Mouse (Mus musculus): Measurements from ENCODE around the gene Papss2.

Gene Papss2

DNA sequence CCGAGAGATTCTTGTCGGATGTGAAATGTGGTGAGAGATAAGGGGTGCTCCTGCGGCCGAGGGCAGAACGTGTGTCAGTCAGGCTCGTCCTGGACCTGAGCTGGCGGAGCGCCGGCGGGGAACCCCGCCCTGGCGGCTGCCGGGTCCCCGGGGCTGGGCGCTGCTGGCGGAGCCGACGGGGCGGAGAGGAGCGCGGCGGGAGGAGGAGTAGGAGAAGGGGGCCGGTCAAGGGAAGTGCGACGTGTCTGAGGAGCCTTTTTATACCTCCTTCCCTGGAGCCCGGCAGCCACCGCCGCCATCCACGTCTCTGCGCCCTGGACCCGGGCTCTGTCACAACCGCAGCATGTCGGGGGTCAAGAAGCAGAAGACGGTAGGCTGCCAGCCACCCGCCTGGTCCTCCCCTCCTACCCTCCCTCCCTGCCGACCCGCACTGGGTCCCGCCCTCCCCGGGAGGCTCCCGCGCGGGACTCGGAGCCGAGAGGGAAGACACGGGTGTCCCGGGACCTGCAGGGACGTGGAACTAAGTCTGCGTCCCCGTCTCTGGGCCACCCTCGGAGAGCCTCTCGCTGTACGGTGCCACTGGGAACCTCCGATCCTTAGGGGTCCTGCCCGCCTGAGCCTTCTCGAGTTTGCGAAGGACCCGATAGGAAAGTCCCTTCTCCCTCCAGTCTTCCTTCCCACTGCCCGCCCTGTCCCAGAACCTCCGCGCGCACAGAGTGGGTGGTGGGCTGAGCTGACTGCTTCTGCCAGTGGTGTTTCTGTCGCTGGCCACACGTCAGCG is at the start of gene Papss2:
TSS of gene Papss2 (plus strand) at position 285 of the 781 bp plus-strand sequence.
- no peak for DNase-seq

DNA sequence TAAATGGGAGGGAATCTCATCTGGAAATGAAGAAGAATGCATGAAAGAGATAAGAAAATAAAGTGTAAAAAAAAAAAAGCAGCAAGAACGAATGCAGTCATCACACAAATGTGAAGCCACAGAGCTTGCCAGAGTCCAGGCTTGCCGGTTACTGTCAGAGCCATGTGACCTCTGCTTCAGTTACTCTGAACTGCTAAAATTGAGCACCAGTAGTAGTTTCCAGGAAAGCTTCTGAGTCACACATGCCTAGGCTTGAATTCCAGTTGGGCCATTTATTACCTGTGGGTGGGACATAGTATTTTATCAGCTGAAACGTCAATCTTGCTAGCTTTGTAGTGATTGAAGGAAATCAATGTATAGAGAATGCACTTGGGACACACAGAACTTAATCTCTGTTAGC is 48.2 kb upstream of the Papss2 start:
- no peak for DNase-seq

DNA sequence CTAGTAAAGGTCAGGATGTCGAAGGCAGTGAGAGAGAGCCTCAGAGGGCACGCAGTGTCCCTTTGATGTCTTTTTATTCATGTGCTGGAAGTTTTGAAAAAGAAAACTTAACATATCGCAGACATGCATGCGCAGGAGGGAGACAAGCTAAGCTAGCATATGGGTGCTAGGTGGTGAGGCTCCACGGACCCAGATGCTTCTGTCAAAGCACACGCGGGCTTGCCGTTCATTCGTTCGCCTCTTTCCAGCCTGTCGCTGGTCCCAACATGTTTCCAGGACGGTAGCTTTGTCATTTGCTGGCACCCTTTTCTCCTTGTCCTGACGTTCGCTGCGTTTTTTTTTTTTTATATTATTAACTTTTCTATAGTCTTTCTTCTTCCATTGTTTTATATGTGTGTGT is 47.4 kb upstream of the Papss2 start:
- DNase-seq = no peak

DNA sequence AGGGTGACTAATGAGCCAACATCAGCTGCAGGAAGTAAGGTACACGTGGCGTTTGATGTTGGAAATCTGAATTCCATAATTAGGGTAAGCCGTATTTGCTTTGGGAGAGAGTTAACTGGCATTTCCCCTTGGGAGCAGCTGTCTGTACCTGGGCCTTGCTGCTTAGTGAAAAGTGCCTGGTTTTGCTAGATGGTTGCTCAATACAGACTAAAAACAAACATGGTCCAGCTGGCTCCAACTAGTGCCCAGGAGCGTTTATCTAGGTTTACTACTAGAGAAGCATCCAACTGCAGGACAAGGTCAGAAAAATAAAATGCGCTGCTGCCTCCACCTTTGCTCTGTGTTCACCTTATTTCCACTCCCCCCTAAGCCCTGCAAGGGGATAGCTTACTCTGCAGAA is 45.1 kb upstream of the Papss2 start:
- no peak for DNase-seq

DNA sequence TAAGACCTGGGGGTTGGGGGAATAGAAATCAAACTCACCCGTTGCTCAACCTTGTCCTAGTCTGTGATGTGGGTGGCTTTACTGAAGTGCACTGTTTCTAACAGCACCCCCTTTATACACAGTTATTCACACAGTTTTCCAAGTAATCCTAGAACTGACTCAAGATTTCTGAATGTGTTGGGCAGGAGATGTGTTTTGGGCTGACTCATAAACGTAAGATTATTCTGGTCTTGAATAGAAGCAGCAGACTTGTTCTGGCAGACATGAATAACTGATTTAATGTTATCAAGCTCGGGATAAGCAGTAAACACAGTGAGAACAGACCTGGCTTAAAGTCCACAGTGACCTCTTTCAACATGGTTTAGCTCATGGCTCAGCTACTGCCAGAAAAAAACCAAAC is 44.1 kb upstream of the Papss2 start:
- no peak for DNase-seq

DNA sequence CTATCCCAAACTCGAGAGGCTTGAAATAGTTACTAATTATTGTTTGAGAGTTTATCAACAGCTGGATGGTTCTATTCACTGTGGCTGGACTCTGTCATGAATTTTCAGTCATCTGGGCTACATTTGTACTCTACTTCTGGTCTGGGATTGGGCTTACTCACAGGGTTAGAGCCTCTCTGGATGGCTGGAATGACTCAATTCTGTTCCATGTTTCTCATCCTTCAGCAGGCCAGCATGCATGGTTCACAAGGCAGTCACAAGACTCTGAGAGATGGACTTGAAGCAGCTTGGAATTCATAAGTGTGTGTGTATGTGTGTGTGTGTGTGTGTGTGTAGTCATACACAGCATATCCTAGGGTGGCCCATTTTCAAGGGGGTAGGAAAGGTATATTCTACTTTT is 43.5 kb upstream of the Papss2 start:
- DNase-seq = no peak

DNA sequence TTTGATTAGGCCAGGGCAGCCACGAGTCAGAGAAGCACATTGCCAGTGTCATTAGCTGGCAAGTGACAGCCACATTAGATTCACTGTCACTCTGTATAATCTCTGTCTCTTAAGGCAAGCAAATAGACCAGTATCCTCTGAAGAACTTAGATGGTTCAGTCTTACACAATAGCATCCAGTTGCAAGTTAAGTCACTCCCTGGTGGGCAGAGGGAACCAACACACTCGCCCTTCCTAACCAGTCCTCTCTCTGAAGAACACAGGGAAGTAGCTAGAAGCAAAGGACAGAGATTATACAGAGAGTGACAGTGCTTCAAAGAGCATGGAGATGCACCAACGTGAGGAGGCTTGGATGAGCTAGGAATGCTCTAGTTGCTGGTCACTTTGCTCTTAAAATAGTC is 42.3 kb upstream of the Papss2 start:
- no peak for DNase-seq

DNA sequence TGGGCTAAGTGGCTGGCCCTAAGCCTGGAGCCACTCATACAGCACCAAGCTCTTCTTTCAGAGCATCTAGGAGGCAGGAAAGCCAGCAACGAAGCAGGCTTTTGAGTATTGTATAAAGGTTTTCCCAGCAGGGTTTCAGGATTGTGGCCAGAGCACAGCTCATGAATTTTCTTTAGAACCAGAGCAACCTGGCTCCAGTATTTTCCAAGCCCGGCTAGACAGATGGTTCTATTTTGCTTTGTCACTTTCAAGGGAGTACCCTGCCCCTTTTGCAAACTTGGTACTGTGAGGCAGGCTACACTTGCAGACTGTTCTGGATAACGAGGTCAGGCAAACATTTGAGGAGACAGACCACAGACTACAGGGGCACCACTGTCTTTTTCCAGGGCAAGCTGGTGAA is 40.3 kb upstream of the Papss2 start:
- no peak for DNase-seq

DNA sequence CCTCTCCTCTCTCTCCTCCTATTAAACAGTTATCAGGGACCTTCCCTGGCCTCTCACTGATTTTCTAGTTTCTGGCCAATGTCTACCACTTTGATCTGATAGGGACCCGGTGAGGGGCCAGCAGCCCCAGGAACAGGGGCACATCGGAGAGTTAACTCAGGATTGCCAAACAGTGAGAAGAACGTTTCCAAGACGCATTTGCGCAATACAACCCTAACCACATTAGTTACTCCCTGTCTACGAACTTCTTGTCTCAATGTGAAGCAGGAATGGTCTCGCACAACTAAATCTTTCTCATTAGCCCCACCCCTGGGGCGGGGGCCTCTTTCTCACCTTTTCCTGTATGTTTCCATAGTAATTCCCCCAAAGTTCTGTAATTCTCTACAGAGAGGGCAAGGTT is 28.6 kb upstream of the Papss2 start:
- DNase-seq = no peak

DNA sequence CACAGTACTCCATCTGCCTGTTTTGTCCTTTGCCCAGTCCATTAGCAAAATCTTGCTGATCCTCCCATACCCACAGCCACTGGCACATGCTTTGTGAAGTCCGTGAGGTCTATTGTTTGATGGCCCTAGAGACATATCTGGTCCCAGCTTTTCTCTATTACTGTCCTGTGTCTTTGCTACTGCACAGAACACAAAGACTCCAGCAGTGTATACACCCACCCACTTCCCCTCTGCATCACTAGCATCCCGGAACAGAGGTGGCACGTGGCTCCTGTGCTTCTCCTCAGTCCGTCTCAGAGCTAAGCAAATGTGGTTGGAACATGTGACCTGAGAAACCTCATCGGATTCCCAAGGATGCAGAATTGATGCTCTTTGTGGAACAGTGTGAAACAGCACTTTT is 28.1 kb upstream of the Papss2 start:
- no peak for DNase-seq

DNA sequence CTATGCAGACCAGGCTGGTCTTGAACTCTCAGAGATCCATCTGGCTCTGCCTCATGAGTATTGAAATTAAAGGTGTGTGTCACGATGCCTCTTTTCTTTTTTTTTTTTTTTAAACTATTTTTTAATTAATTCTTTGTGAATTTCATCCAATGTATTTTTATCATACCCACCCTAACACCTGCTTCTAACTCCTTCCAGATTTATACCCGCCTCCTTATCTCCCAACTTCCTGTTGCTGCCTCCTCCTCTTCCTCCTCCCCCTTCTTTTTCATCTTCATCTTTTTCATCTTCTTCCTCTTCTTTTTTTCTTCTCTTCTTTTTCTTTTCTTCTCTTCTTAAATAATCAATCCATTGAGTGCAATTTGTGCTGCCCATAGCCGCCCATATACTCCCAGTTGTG is 27.1 kb upstream of the Papss2 start:
- DNase-seq = no peak

DNA sequence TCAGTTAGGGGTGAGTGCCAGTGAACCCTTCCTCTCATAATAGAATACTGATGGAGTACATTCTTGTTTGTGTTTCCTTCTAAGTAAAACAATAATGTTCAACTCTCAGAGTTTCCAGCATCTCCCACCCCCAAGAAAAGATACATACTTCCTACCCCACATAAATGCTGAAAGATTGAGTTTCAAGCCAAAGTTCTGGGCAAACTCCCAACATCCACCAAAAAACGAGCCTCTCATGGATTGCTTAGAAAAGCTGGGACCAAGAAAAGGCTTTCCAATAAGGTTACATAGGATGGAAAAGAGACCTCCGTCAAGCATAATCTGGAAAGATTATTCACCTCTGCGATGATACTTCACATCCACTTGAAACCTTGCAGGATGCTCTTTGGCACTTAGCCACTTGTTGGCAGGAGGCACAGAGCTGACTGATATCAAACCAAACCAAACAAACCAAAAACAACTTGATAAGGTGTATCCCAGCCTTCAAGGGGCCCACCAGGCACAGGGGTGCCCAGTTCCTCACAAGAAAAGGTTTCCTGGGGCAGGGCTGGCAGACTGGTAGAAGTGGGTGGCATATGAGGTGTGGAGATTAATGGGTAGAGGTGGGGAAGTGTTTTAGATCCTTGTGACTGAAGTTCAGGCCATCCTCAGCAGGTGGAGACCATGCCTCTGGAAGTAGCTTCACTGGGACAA is 26.5 kb upstream of the Papss2 start:
- DNase-seq = no peak

DNA sequence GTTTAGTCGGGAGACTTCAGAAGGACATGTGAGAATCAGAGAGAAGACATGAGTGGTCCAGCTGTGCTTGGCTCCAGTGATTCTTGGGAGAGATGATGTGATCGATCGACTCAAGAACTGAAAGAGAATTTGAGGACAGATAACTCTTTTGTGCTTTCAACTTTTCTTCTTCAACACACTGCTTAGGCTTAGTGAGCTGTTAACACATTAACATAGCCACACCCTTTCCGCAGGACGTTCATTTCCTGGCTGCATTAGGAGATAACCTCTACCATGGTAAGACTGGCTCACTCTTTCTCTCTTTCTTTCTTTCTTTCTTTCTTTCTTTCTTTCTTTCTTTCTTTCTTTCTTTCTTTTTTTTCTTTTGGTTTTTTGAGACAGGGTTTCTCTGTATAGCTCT is 25.9 kb upstream of the Papss2 start:
- no peak for DNase-seq

DNA sequence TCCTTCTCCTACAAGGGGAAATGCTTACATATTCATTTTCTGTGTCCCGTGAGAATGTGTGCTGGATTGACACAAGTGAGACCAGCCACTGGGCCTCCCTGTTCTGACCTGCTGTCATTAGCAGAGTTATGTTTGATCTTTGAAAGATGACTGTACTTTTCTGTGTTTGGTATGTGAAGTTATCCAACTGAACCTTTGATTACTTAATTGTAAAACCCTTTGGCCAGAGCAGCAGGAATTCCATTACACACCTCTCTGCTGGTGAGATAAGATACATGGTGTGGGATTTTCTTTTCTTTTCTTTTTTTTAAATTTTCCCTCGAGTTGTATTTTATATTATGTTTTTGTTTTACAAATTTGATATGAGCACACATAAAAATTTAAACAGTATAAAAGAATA is 23.4 kb upstream of the Papss2 start:
- no peak for DNase-seq

DNA sequence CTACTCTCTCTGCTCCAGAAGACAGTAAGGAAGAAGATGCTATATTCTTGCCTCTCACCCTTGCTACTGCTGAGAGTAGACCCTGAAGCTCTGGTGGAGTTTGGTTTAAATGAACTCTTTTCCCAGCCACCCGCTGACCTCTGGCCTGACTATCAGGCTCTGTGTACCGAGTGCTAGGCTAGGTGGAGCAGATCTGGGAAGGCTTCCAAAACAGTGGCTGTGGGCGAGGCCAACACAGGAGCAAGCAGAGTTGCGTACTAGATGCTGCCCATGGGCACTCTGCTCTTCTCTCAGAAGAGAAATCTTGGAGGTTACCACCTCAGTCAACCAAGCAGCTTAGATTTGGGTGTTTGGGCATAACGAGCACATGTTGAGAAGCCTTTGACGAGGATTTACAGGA is 22.3 kb upstream of the Papss2 start:
- no peak for DNase-seq

DNA sequence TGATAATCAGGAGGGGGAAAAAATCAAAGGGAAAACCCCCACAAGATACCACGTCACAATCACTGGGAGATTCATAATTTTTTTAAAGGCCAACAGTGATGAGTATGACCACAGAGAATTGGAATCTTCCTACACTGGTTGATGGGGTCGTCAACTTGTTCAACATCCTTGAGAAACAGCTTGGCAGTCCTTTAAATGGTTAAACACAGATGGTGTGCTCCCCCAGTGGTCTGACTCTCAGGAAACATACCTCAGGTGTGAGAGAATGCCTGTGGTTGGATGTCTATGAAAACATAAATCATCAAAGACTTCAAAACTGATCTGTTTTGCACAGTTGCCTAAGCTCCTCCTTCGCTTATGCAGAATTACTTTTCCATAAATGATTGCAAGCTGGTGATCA is 20.7 kb upstream of the Papss2 start:
- DNase-seq = no peak

DNA sequence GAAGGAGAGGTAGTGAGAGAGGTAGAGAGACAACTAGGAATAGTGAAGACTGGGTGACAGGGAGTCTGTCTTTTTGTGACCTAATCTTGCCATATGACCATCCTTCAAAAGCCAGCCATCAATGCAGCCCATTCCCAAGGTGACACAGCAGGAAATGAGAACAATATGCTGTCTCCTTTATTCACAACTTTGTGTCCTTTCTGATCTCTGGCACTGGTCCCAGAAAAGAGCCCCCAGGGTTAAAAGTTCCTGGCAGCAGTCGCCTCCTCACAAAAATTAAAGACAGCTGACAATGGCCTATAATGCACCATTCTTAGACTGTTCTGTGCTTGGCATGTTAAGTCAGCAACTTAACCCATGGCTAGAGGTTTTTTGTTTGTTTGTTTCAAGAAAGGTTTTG is 17.8 kb upstream of the Papss2 start:
- no peak for DNase-seq

DNA sequence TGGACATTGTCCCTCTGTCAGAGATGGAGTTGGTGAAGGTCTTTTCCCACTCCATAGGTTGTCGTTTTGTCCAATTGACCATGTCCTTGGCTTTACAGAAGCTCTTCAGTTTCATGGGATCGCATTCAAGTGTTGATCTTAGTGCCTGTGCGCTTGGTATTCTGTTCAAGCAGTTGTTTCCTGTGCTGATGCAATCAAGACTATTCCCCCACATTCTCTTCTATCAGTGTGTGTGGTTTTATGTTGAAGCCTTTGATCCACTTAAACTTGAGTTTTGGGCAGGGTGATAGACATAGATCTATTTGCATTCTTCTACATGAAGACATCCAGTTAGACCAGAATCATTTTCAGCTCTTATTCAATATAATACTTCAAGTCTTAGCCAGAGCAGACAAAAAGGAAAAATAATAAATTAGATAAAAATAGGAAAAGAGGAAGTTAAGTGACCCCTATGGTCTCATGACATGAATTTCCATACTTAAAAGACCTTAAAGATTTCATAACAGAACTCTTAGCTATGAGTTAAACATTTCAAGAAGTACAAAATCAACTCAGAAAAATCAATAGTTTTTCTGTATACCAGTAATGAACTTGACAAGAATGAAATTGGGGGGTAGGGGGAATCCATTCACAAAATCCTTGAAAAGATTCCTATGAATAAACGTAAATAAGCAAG is 12.4 kb upstream of the Papss2 start:
- no peak for DNase-seq

DNA sequence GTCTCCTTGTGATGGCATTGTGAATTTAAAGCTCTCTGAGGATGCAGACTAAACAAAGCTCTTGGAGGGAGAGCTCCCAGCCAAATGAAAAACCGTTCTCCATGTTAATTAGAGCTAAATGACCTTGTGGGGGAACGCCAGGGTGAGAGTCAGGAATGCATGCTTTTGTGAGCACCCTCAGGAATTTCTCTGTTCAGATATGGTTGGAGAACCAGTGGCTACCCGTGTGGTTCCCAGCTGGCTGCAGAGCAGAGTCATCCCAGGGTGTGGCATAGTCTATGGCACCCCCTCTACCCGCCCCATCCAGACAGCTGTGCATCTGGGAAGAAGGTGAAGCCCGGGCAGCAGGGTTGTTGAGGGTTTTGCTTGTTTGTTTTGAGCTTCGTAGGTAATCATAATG is 7.9 kb upstream of the Papss2 start:
- DNase-seq = no peak

DNA sequence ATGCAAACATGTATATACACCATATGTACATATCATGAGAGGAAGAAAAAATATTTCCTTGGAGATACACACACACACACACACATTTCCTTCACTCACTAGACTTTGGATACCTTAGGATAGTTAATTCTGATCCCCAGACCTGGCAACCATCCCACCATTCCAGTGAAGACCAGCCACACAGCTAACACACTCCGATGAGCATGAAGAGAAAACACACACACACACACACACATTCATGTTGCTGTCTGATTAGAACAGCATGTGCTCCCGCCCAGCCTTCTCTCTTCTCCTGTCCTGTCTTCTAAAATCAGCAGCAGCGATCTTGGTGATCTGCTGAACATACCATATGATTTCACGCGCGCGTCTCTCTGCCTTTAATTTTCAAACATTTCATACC is 2.8 kb upstream of the Papss2 start:
- no peak for DNase-seq

DNA sequence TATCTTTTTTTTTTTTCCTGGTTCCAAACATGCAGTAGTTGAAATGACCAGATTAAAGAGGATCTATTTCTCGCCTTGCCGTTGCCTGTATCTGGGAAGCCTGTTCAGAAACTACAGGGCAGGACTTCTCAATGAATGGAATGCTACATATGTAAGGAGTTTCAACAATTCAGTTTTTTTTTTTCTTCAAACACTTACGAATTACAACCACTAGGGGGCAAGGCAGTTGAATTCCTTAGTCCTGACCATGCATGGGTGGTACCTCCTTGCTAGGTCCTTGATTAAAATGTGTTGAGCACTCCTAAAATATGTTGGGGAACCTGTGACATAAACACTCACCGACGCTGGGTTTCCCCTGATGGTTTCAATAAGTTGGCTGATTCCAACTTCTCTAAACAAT is 1.7 kb upstream of the Papss2 start:
- no peak for DNase-seq

DNA sequence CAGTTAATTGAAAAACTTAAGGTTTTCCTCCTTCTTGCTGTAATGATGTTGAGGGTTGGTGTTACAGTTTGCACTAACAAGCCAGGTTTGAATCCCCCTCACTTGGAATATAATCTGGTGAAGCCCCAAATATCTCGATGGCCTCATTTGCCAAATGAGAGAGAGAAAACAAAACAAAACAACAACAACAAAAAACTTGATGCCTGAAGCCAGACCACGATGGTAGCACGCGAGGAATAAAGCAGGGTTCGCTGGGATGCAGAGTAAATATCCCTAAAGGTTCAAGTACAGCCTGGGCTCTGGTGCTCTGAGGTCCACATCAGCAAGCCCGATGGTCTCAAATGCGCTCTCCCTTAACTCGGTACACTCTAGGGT is 472 bp upstream of the Papss2 start:
- no peak for DNase-seq

DNA sequence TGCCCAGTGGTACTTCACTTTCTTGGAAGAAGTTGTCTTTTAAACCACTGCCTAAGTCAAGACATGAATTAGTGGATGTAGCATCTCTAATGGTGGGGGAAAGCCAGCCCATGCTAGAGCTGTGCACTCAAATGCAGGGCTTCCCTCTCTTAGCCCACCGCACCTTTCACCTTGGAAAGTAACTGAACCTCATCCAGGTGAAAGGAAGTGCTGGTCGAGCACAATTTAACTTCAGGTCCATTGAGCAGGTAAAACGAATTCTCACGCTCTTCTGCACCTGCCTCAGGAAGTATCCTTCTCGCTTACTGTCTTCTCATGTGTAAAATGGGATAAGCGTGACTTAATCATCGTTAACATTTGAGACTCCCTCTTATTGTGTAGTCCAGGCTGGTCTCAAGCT is 3.4 kb downstream of the Papss2 start:
- DNase-seq = no peak

DNA sequence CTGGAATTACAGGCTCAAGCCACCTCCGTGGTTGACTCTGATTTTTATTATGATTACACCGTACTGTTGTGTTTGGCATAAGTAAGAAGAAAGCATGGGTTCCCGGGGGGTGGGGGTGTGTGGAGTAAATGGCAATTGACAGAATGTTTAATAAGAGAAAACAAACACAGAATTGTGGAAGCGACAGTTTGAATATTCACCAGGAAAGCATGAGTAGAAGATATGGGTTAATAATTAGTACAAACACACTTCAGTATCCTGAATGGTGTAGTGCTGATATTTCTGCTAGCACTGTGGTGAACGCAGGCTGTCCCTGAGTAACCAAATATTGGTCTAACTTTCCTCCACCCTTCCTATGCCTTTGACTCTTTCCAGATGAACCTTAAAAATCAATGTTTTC is 3.8 kb downstream of the Papss2 start:
- no peak for DNase-seq
